Mouse (Mus musculus) lung, postnatal 0 days (tissue): Measurements from ENCODE around the gene Tsku. TPM values are rescaled to one million over a fixed set of nuclear protein-coding genes. Genes with fewer than 3 reads are reported as not detected.

Source experiments
- ATAC-seq: fragments of 200-750 bp; cut with Nextera tagmentation; 2 replicates; pipeline ENCODE4 v1.8.0; 2017; ENCODE audit warnings: moderate library complexity
- DNase-seq: peaks from one replicate; pipeline ENCODE4 v3.0.0-alpha.2; 2016; ENCODE audit warnings: low spot score
- H3K27ac ChIP-seq: fragments of 300-500 bp; sonication (generic); 2 replicates; pipeline ENCODE4 v1.5.1; 2014; ENCODE audit warnings: antibody characterized with exemption, mild to moderate bottlenecking, low read length, mixed read lengths
- H3K27me3 ChIP-seq: fragments of 300-500 bp; sonication (generic); replicated peaks from 2 replicates; pipeline ENCODE4 v1.6.1; 2014; ENCODE audit warnings: low read length, mixed read lengths; ENCODE audit not compliant: insufficient read depth
- H3K36me3 ChIP-seq: fragments of 300-500 bp; sonication (generic); 2 replicates; pipeline ENCODE4 v1.6.1; 2014; ENCODE audit warnings: low read length, mixed read lengths; ENCODE audit not compliant: insufficient read depth
- H3K4me1 ChIP-seq: fragments of 300-500 bp; sonication (generic); 2 replicates; pipeline ENCODE4 v1.6.1; 2014; ENCODE audit warnings: antibody characterized with exemption, low read depth, low read length, mixed read lengths; ENCODE audit not compliant: insufficient read depth
- H3K4me2 ChIP-seq: fragments of 300-500 bp; sonication (generic); replicated peaks from 2 replicates; pipeline ENCODE4 v1.6.1; 2014; ENCODE audit warnings: low read depth, mild to moderate bottlenecking, low read length, moderate library complexity, mixed read lengths
- H3K4me3 ChIP-seq: fragments of 300-500 bp; sonication (generic); 2 replicates; pipeline ENCODE4 v1.5.1; 2014; ENCODE audit warnings: low read depth, low read length
- H3K9ac ChIP-seq: fragments of 300-500 bp; sonication (generic); replicated peaks from 2 replicates; pipeline ENCODE4 v1.6.1; 2014; ENCODE audit warnings: low read depth, mild to moderate bottlenecking
- H3K9me3 ChIP-seq: fragments of 300-500 bp; sonication (generic); 2 replicates; pipeline ENCODE4 v1.6.1; 2016; ENCODE audit warnings: low read length, mixed read lengths
- CTCF ChIP-seq: IDR thresholded peaks from 2 replicates; pipeline ENCODE4 v1.5.1; 2016; ENCODE audit warnings: antibody characterized with exemption, mild to moderate bottlenecking
- EP300 ChIP-seq: IDR thresholded peaks from 2 replicates; pipeline ENCODE4 v1.6.1; 2016; ENCODE audit warnings: antibody characterized with exemption, mild to moderate bottlenecking, control low read depth
- whole genome bisulfite sequencing: fragments of 180-500 bp; shearing (Covaris S2); extraction: QIAGEN DNeasy Blood & Tissue Kit; methylation state at CpG from one replicate; pipeline ENCODE4 v1.1.7; 2014; 5-methylcytosine and 5-hydroxymethylcytosine counted together
- polyA plus RNA-seq: library from polyadenylated mRNA; unstranded; fragments of >200 nt; fragmentation: Nextera tagmentation; extraction: Ambion mirVana; gene quantifications from 2 replicates; pipeline ENCODE4 v1.2.1, GENCODE M21; 2015

Tsku gene
- polyA plus RNA-seq, 1 experiment from 2014 or later, result 9.1 TPM

GRCm38 (mm10) chr7:98316568-98316967 lies 44.6 kb downstream of the Tsku start:
- Histone ChIP-seq H3K9ac (no peak overlapping the region), H3K4me1 (no peaks in the 10 kb centered on the region), H3K27ac (no peak overlapping the region), H3K4me2 (no peak overlapping the region), H3K4me3 (no peak overlapping the region), H3K36me3 (no peaks in the 10 kb centered on the region), H3K9me3 (no peaks in the 10 kb centered on the region), H3K27me3 (no peaks in the 10 kb centered on the region)
- DNase-seq, result no peak
- no peak for TF ChIP-seq CTCF
- TF ChIP-seq EP300, result no peak
- no peak for ATAC-seq
- 37% methylated on average over 2 of the region's 2 CpGs for WGBS

DNA sequence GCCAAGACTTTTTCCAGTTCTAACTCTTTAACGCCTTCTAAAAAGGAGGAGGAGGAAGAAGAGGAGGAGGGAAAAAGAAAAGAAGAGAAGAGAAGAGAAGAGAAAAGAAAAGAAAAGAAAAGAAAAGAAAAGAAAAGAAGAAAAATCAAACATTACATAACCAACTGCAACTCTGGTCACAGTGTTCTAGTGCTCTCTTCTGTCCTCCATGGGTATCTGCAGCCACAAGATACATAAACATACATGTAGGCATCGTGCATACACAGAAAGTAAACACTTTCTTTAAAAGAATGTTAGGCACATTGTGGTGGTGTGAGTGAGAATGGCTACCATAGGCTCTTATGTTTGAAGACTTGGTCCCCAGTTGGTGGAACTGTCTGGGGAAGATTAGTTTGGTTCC lies 46.0 kb downstream of the Tsku start:
- TF ChIP-seq EP300, result no peak
- peak; percentile 48 for TF ChIP-seq CTCF
- DNase-seq (no peak), ATAC-seq (no peak)
- H3K27ac ChIP-seq, result no peak overlapping the region
- no peak overlapping the region for H3K4me3 ChIP-seq
- H3K27me3 ChIP-seq, result no peaks in the 10 kb centered on the region
- no peak overlapping the region for H3K9ac ChIP-seq
- H3K4me1 ChIP-seq, result no peaks in the 10 kb centered on the region
- WGBS, result 47% methylated on average over 2 of the region's 2 CpGs
- H3K9me3 ChIP-seq, result no peaks in the 10 kb centered on the region
- no peaks in the 10 kb centered on the region for H3K36me3 ChIP-seq
- no peak overlapping the region for H3K4me2 ChIP-seq

DNA sequence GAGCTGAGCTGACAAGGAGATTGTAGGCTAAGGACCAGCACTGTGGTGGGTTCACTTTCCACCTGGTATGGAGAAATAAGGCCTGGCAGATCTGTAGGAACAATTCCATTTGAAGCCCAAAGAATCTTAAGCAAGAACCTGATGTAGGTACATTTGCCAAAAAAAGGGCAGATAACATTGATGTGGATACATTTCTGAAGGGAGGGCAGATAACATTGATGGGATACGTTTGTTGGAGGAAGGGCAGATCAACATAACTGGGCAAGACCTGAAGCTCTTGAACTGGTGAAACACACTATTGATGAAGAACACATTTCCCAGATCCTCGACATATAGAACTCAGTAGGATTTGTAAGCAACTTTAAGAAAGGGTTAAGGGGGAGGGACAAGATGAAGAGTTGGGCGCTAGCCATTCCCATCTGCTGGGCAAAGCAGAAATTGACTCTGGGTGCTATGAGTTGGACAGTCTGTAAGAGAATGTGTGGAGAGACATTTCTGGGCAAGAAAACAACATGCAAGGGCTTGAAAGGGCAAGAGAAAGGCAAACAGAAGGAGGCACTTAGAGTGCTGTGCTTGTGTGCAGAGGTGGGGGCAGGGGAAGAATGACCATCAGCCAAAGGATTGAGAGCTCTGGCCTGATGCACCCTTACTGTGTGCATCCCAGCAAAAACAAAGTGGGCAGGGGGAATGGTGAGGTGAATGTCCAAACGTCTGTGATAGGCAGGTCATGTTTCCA lies 48.8 kb downstream of the Tsku start:
- Histone ChIP-seq H3K27ac (no peak overlapping the region), H3K9ac (no peak overlapping the region), H3K4me2 (no peak overlapping the region), H3K4me1 (peaks cover 6% of the 10 kb centered on the region; the same call in 1 of the 2 replicates), H3K9me3 (no peaks in the 10 kb centered on the region), H3K36me3 (no peaks in the 10 kb centered on the region), H3K4me3 (no peak overlapping the region), H3K27me3 (no peaks in the 10 kb centered on the region)
- DNase-seq (peak; percentile 73), ATAC-seq (no peak)
- 38% methylated on average over 4 of the region's 4 CpGs for WGBS
- TF ChIP-seq EP300 (no peak; the same call in 1 of the 2 replicates), CTCF (peak; percentile 13; the same call in 1 of the 2 replicates)

DNA sequence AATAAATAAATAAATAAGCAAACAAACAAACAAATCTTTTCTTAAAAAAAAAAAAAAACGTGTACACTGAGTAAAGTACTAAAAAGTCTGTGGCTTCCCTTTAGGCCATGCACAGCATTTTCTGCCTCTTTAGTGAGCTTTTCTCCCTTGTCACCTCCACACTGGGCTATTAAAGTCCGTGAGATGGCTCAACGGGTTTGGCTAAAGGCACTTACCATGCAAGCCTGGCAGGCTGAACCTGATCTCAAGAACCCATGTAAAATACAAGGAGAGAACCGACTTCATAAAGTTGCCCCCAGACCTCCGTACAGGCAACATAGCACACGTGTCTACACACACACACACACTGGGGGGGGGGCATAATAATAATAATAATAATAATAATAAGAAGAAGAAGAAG lies 50.9 kb downstream of the Tsku start:
- no peak for DNase-seq
- Histone ChIP-seq H3K36me3 (no peaks in the 10 kb centered on the region), H3K4me2 (no peak overlapping the region), H3K9me3 (no peaks in the 10 kb centered on the region), H3K4me1 (peaks cover 6% of the 10 kb centered on the region; the same call in 1 of the 2 replicates), H3K27ac (no peak overlapping the region), H3K4me3 (no peak overlapping the region), H3K27me3 (no peaks in the 10 kb centered on the region), H3K9ac (no peak overlapping the region)
- WGBS, result 53% methylated on average over 6 of the region's 6 CpGs
- ATAC-seq, result no peak
- TF ChIP-seq EP300 (no peak), CTCF (no peak)

DNA sequence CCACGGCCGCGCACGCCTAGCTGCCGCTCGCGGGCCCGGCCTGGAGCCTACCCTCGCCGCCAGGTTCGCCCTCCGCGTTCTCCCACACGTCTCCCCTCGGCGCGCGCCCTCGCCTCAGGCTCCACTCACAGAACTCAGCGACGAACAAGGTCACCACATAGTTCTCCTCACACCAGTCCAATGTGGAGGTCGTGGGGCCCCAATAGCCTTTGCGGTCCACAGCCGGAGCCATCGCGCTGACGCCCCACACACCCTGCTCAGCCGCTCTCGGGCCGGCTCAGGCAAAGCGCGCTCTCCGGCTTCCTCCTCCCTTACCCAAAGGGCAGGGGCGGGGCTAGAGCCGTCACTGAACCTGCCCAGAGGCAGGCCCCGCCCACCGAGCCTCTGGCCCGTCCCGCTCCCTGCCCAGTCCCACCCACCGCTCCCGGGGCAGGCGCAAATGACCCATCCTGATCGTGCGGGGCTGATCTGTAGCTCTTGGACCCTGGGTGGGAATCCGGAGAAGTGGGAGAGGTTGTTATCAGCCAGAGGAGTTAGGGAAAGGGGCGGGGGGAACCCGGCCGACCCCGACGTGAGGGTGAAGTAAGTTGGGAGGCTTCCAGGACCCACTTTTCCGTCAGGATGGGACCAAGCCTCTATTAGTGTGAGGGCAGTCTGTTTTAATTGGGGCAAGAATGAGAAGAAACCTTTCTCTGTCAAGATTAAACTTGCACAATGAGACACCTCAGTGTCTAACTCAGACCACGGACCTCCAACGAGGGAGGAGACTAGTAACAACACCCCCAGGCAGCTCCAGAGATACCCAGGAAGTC lies 51.7 kb downstream of the Tsku start:
- ATAC-seq (peak; percentile 100), DNase-seq (peak; percentile 99)
- Histone ChIP-seq H3K27ac (peak overlapping the region; percentile 75), H3K9me3 (no peaks in the 10 kb centered on the region), H3K4me1 (peaks cover 6% of the 10 kb centered on the region; the same call in 1 of the 2 replicates), H3K9ac (peak overlapping the region; percentile 88), H3K4me3 (peak overlapping the region; percentile 80), H3K36me3 (no peaks in the 10 kb centered on the region), H3K4me2 (peak overlapping the region; percentile 93), H3K27me3 (no peaks in the 10 kb centered on the region)
- WGBS, result 3% methylated on average over 49 of the region's 53 CpGs
- TF ChIP-seq CTCF (peak; percentile 52), EP300 (no peak)

- peaks cover 6% of the 10 kb centered on the region; the same call in 1 of the 2 replicates for H3K4me1 ChIP-seq
- ATAC-seq (peak; percentile 64), DNase-seq (peak; percentile 29)
- peak overlapping the region; percentile 75 for H3K27ac ChIP-seq
- no peaks in the 10 kb centered on the region for H3K9me3 ChIP-seq
- H3K36me3 ChIP-seq, result no peaks in the 10 kb centered on the region
- peak overlapping the region; percentile 88 for H3K9ac ChIP-seq
- no peaks in the 10 kb centered on the region for H3K27me3 ChIP-seq
- TF ChIP-seq EP300, result no peak
- TF ChIP-seq CTCF, result no peak
- H3K4me2 ChIP-seq, result peak overlapping the region; percentile 93
- WGBS, result under 1% methylated on average over 33 of the region's 33 CpGs
- H3K4me3 ChIP-seq, result peak overlapping the region; percentile 80
Measured at GRCm38 (mm10) chr7:98308607-98309218, 52.4 kb downstream of the Tsku start.
